ENCODE assay signal across 18 mouse cellular contexts in genomic region chr16:9678750-9679149, GRCm38 (mm10).
"Had no signal": no experiment of that assay in that cellular context is flagged by ENCODE, and none has a peak within 500 bp of the region (broad histone marks: within the 10 kb centered on the region; RNA-seq: fewer than 3 reads in every experiment).

No protein-coding gene starts in this region.

- H3K4me2 ChIP-seq: intestine, embryonic 15.5 days; kidney, embryonic 15.5 days; limb, embryonic 12.5 days; limb, embryonic 15.5 days; liver, embryonic 11.5 days; lung, embryonic 14.5 days had no signal

- H3K27me3 ChIP-seq: intestine, embryonic 15.5 days; kidney, embryonic 15.5 days; limb, embryonic 12.5 days; limb, embryonic 15.5 days had no signal

- H3K27ac ChIP-seq: intestine, embryonic 15.5 days; kidney, embryonic 15.5 days; limb, embryonic 12.5 days; limb, embryonic 15.5 days; liver, embryonic 14.5 days; macrophage had no signal

- H3K4me1 ChIP-seq: intestine, embryonic 15.5 days; kidney, embryonic 15.5 days; limb, embryonic 12.5 days; limb, embryonic 15.5 days had no signal

- DNase-seq: kidney, adult 11 months; kidney, adult 8-10 months; kidney, postnatal 10 days; kidney, postnatal 36 days; left cerebral cortex, postnatal 4 days; liver, postnatal 0 days; lung, embryonic 14.5 days; thymus, adult 2 months; thymus, postnatal 14 days; thymus, postnatal 4 days had no signal

- H3K4me3 ChIP-seq: intestine, embryonic 15.5 days; kidney, embryonic 15.5 days; limb, embryonic 12.5 days; limb, embryonic 15.5 days had no signal

- H3K36me3 ChIP-seq: intestine, embryonic 15.5 days; kidney, embryonic 15.5 days; limb, embryonic 12.5 days; limb, embryonic 15.5 days had no signal

- H3K9me3 ChIP-seq: intestine, embryonic 15.5 days; kidney, embryonic 15.5 days; limb, embryonic 12.5 days; limb, embryonic 15.5 days had no signal

- H3K9ac ChIP-seq: intestine, embryonic 15.5 days; kidney, embryonic 15.5 days; limb, embryonic 12.5 days; limb, embryonic 15.5 days; liver, embryonic 14.5 days; liver, postnatal 0 days; lung, embryonic 14.5 days had no signal

- ATAC-seq: liver, postnatal 0 days; lung, postnatal 0 days had no signal
